Mouse (Mus musculus) liver, embryonic 15.5 days (tissue): ENCODE data around the gene Rpl22. TPM values are rescaled to one million over a fixed set of nuclear protein-coding genes. Genes with fewer than 3 reads are reported as not detected.

Source experiments
- ATAC-seq: fragments of 200-750 bp; cut with Nextera tagmentation; 2 replicates; pipeline ENCODE4 v1.8.0; 2017; ENCODE audit warnings: moderate number of reproducible peaks, mild to moderate bottlenecking, moderate library complexity; ENCODE audit not compliant: insufficient read depth
- H3K27ac ChIP-seq: fragments of 300-500 bp; sonication (generic); replicated peaks from 2 replicates; pipeline ENCODE4 v1.5.1; 2015; ENCODE audit warnings: mild to moderate bottlenecking, inconsistent platforms
- H3K27me3 ChIP-seq: fragments of 300-500 bp; sonication (generic); 2 replicates; pipeline ENCODE4 v1.6.1; 2015; ENCODE audit warnings: mild to moderate bottlenecking, inconsistent platforms
- H3K36me3 ChIP-seq: fragments of 300-500 bp; sonication (generic); replicated peaks from 2 replicates; pipeline ENCODE4 v1.6.1; 2015; ENCODE audit warnings: moderate library complexity, mild to moderate bottlenecking, inconsistent platforms
- H3K4me1 ChIP-seq: fragments of 300-500 bp; sonication (generic); replicated peaks from 2 replicates; pipeline ENCODE4 v1.6.1; 2015; ENCODE audit warnings: inconsistent platforms
- H3K4me2 ChIP-seq: fragments of 300-500 bp; sonication (generic); 2 replicates; pipeline ENCODE4 v1.6.1; 2015; ENCODE audit warnings: moderate library complexity, mild to moderate bottlenecking, inconsistent platforms
- H3K4me3 ChIP-seq: fragments of 300-500 bp; sonication (generic); replicated peaks from 2 replicates; pipeline ENCODE4 v1.5.1; 2015; ENCODE audit warnings: mild to moderate bottlenecking, inconsistent platforms
- H3K9ac ChIP-seq: fragments of 300-500 bp; sonication (generic); 2 replicates; pipeline ENCODE4 v1.6.1; 2015; ENCODE audit warnings: moderate library complexity, mild to moderate bottlenecking, inconsistent platforms
- H3K9me3 ChIP-seq: fragments of 300-500 bp; sonication (generic); replicated peaks from 2 replicates; pipeline ENCODE4 v1.6.1; 2016; ENCODE audit warnings: inconsistent platforms
- WGBS: fragments of 180-500 bp; shearing (Covaris S2); methylation state at CpG from one replicate; pipeline ENCODE4 v1.1.7; 2015; ENCODE audit warnings: mixed read lengths; ENCODE audit not compliant: insufficient replicate concordance; 5-methylcytosine and 5-hydroxymethylcytosine counted together
- polyA plus RNA-seq: library from polyadenylated mRNA; unstranded; fragments of >200 nt; fragmentation: Nextera tagmentation; extraction: Ambion mirVana; gene quantifications from 2 replicates; pipeline ENCODE4 v1.2.1, GENCODE M21; 2015

Gene Rpl22
- polyA plus RNA-seq, 1 experiment from 2014 or later = 201 TPM

- peaks cover 16% of the 10 kb centered on the region for H3K4me1 ChIP-seq
- no peak overlapping the region for H3K27ac ChIP-seq
- no peaks in the 10 kb centered on the region for H3K9me3 ChIP-seq
- WGBS = 21% methylated on average over 19 of the region's 19 CpGs
- no peak overlapping the region for H3K9ac ChIP-seq
- no peak overlapping the region for H3K4me2 ChIP-seq
- peaks cover 92% of the 10 kb centered on the region for H3K27me3 ChIP-seq
- no peak overlapping the region for H3K4me3 ChIP-seq
- H3K36me3 ChIP-seq = no peaks in the 10 kb centered on the region
- no peak for ATAC-seq
Measured at GRCm38 (mm10) chr4:152287317-152288120, 38.0 kb upstream of the Rpl22 start.

GRCm38 (mm10) chr4:152288398-152288945 is 37.1 kb upstream of the Rpl22 start:
- WGBS = 46% methylated on average over 18 of the region's 18 CpGs

GRCm38 (mm10) chr4:152290385-152290784 is 35.2 kb upstream of the Rpl22 start:
- 2% methylated on average over 39 of the region's 39 CpGs for WGBS
- Histone ChIP-seq H3K4me2 (no peak overlapping the region), H3K9ac (no peak overlapping the region), H3K9me3 (no peaks in the 10 kb centered on the region), H3K36me3 (no peaks in the 10 kb centered on the region), H3K27me3 (peaks cover 87% of the 10 kb centered on the region), H3K4me3 (no peak overlapping the region), H3K4me1 (peaks cover 10% of the 10 kb centered on the region), H3K27ac (no peak overlapping the region)
- ATAC-seq = no peak

More at GRCm38 (mm10) chr4:152288398-152288945, 37.1 kb upstream of the Rpl22 start:
- Histone ChIP-seq H3K4me2 (no peak overlapping the region), H3K9me3 (no peaks in the 10 kb centered on the region), H3K4me3 (no peak overlapping the region), H3K4me1 (peaks cover 7% of the 10 kb centered on the region), H3K27me3 (peaks cover 92% of the 10 kb centered on the region), H3K36me3 (no peaks in the 10 kb centered on the region), H3K27ac (no peak overlapping the region), H3K9ac (no peak overlapping the region)
- no peak for ATAC-seq

GRCm38 (mm10) chr4:152290991-152291390 is 34.6 kb upstream of the Rpl22 start:
- H3K9ac ChIP-seq = no peak overlapping the region
- peaks cover 15% of the 10 kb centered on the region for H3K4me1 ChIP-seq
- H3K36me3 ChIP-seq = no peaks in the 10 kb centered on the region
- H3K27me3 ChIP-seq = peaks cover 81% of the 10 kb centered on the region
- no peak for ATAC-seq
- WGBS = 19% methylated on average over 11 of the region's 11 CpGs
- H3K27ac ChIP-seq = no peak overlapping the region
- no peak overlapping the region for H3K4me2 ChIP-seq
- no peaks in the 10 kb centered on the region for H3K9me3 ChIP-seq
- H3K4me3 ChIP-seq = no peak overlapping the region

- WGBS = 32% methylated on average over 6 of the region's 6 CpGs
- ATAC-seq = no peak
- no peak within 1 kb of the TSS for H3K4me2 ChIP-seq
- H3K27me3 ChIP-seq = peaks cover 75% of the 10 kb centered on the region
- H3K4me1 ChIP-seq = peaks cover 14% of the 10 kb centered on the region
- H3K36me3 ChIP-seq = no peaks in the 10 kb centered on the region
- no peak within 1 kb of the TSS for H3K9ac ChIP-seq
- H3K27ac ChIP-seq = no peak within 1 kb of the TSS
- H3K9me3 ChIP-seq = no peaks in the 10 kb centered on the region
- no peak within 1 kb of the TSS for H3K4me3 ChIP-seq
Measured at GRCm38 (mm10) chr4:152291562-152291961, 34.0 kb upstream of the Rpl22 start, which contains the start of gene Hes3. Hes3 (minus strand) TSS chr4:152291662.

- H3K4me3 ChIP-seq = no peak overlapping the region
- ATAC-seq = no peak
- H3K36me3 ChIP-seq = no peaks in the 10 kb centered on the region
- H3K4me2 ChIP-seq = no peak overlapping the region
- H3K4me1 ChIP-seq = peaks cover 14% of the 10 kb centered on the region
- no peak overlapping the region for H3K27ac ChIP-seq
- WGBS = 38% methylated on average over 12 of the region's 12 CpGs
- no peaks in the 10 kb centered on the region for H3K9me3 ChIP-seq
- peaks cover 68% of the 10 kb centered on the region for H3K27me3 ChIP-seq
- no peak overlapping the region for H3K9ac ChIP-seq
Measured at GRCm38 (mm10) chr4:152292102-152292765, 33.3 kb upstream of the Rpl22 start.

- H3K4me1 ChIP-seq = peaks cover 31% of the 10 kb centered on the region
- ATAC-seq = no peak
- no peaks in the 10 kb centered on the region for H3K9me3 ChIP-seq
- no peak overlapping the region for H3K27ac ChIP-seq
- no peaks in the 10 kb centered on the region for H3K36me3 ChIP-seq
- H3K4me2 ChIP-seq = no peak overlapping the region
- peaks cover 53% of the 10 kb centered on the region for H3K27me3 ChIP-seq
- no peak overlapping the region for H3K4me3 ChIP-seq
- WGBS = 40% methylated on average over 10 of the region's 10 CpGs
- no peak overlapping the region for H3K9ac ChIP-seq
Measured at GRCm38 (mm10) chr4:152294188-152294929, 31.2 kb upstream of the Rpl22 start.

- peak overlapping the region; percentile 89 for H3K27ac ChIP-seq
- H3K4me3 ChIP-seq = peak overlapping the region; percentile 34
Measured at GRCm38 (mm10) chr4:152295916-152296315, 29.6 kb upstream of the Rpl22 start.

GRCm38 (mm10) chr4:152296371-152296770 is 29.2 kb upstream of the Rpl22 start:
- Histone ChIP-seq H3K4me3 (peak overlapping the region; percentile 93), H3K27me3 (peaks cover 34% of the 10 kb centered on the region), H3K4me2 (peak overlapping the region; percentile 95), H3K27ac (peak overlapping the region; percentile 89), H3K9ac (peak overlapping the region; percentile 66), H3K4me1 (peaks cover 31% of the 10 kb centered on the region), H3K9me3 (no peaks in the 10 kb centered on the region), H3K36me3 (peaks cover 17% of the 10 kb centered on the region)
- 2% methylated on average over 8 of the region's 8 CpGs for WGBS
- ATAC-seq = no peak

More at GRCm38 (mm10) chr4:152295916-152296315, 29.6 kb upstream of the Rpl22 start:
- H3K36me3 ChIP-seq = peaks cover 13% of the 10 kb centered on the region
- H3K9ac ChIP-seq = 0 out of 2 replicates have a peak overlapping the region, but pooled peaks have one; percentile 27
- 5% methylated on average over 4 of the region's 4 CpGs for WGBS
- H3K4me1 ChIP-seq = peaks cover 31% of the 10 kb centered on the region
- no peak for ATAC-seq
- H3K9me3 ChIP-seq = no peaks in the 10 kb centered on the region
- H3K27me3 ChIP-seq = peaks cover 39% of the 10 kb centered on the region
- H3K4me2 ChIP-seq = peak overlapping the region; percentile 95

- Histone ChIP-seq H3K36me3 (peaks cover 25% of the 10 kb centered on the region), H3K4me3 (peak within 1 kb of the TSS; percentile 93), H3K27me3 (peaks cover 26% of the 10 kb centered on the region), H3K9me3 (no peaks in the 10 kb centered on the region), H3K27ac (peak within 1 kb of the TSS; percentile 89), H3K4me1 (peaks cover 31% of the 10 kb centered on the region), H3K9ac (peak within 1 kb of the TSS; percentile 90), H3K4me2 (peak within 1 kb of the TSS; percentile 95)
- under 1% methylated on average over 119 of the region's 119 CpGs for WGBS
- ATAC-seq = peak; percentile 96
Measured at GRCm38 (mm10) chr4:152296874-152297861, 28.4 kb upstream of the Rpl22 start, which contains the start of gene Icmt. Icmt (plus strand) TSS chr4:152297227.
